Mouse (Mus musculus) hindbrain, embryonic 10.5 days (tissue): ENCODE measurements around the gene Plekha5. TPM values are rescaled to one million over a fixed set of nuclear protein-coding genes. Genes with fewer than 3 reads are reported as not detected.

ENCODE experiments used
- DNase-seq: peaks from one replicate; pipeline ENCODE4 v3.0.0-alpha.2; 2017; ENCODE audit warnings: low spot score
- H3K27ac ChIP-seq: fragments of 300-500 bp; sonication (generic); 2 replicates; pipeline ENCODE4 v1.5.1; 2016; ENCODE audit warnings: mild to moderate bottlenecking, moderate library complexity
- H3K27me3 ChIP-seq: fragments of 300-500 bp; sonication (generic); 2 replicates; pipeline ENCODE4 v1.6.1; 2016; ENCODE audit warnings: mild to moderate bottlenecking; ENCODE audit not compliant: poor library complexity, insufficient read depth, severe bottlenecking
- H3K36me3 ChIP-seq: fragments of 300-500 bp; sonication (generic); 2 replicates; pipeline ENCODE4 v1.6.1; 2016; ENCODE audit warnings: mild to moderate bottlenecking, moderate library complexity
- H3K4me1 ChIP-seq: fragments of 300-500 bp; sonication (generic); replicated peaks from 2 replicates; pipeline ENCODE4 v1.6.1; 2016; ENCODE audit warnings: mild to moderate bottlenecking
- H3K4me3 ChIP-seq: fragments of 300-500 bp; sonication (generic); 2 replicates; pipeline ENCODE4 v1.5.1; 2016; ENCODE audit warnings: mild to moderate bottlenecking, moderate library complexity
- H3K9me3 ChIP-seq: fragments of 300-500 bp; sonication (generic); 2 replicates; pipeline ENCODE4 v1.6.1; 2016; ENCODE audit warnings: mild to moderate bottlenecking, moderate library complexity
- WGBS: fragments of 180-500 bp; shearing (Covaris S2); methylation state at CpG from one replicate; pipeline ENCODE4 v1.1.7; 2016; 5-methylcytosine and 5-hydroxymethylcytosine counted together
- polyA plus RNA-seq: library from polyadenylated mRNA; unstranded; fragments of >200 nt; fragmentation: Nextera tagmentation; extraction: Ambion mirVana; gene quantifications from 2 replicates; pipeline ENCODE4 v1.2.1, GENCODE M21; 2016

Gene Plekha5
- polyA plus RNA-seq: 35.5 and 43.1 TPM in 2 replicates

GRCm38 (mm10) chr6:140423846-140424200 lies at the start of gene Plekha5:
Plekha5 (plus strand) TSS chr6:140424054.
- peaks cover 8% of the 10 kb centered on the region for H3K36me3 ChIP-seq
- DNase-seq: peak; percentile 80
- H3K27ac ChIP-seq: peak within 1 kb of the TSS; percentile 96
- H3K4me3 ChIP-seq: peak within 1 kb of the TSS; percentile 68
- 4% methylated on average over 60 of the region's 65 CpGs for WGBS
- peaks cover 4% of the 10 kb centered on the region; the same call in 1 of the 2 replicates for H3K9me3 ChIP-seq
- peaks cover 24% of the 10 kb centered on the region for H3K4me1 ChIP-seq
- no peaks in the 10 kb centered on the region for H3K27me3 ChIP-seq

DNA sequence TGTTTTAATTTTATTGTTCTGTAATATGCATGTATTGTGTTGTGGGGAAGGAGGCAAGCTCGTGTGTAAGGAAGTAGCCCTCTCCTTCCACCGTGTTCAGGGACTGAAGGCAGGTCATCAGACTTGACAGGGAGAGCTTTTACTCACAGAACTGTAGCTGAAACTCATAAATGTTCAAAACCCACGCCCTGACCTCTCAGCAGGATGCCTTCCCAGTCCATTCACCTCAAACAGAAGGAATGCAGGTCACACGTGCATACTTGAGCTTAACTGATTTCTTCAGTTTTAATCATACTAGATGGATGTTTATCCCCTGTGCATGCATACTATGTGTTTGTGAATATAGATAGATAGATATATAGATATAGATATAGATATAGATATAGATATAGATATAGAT lies 48.2 kb upstream of the Plekha5 start:
- Histone ChIP-seq H3K27me3 (no peaks in the 10 kb centered on the region), H3K4me1 (no peaks in the 10 kb centered on the region; the same call in 1 of the 2 replicates), H3K36me3 (no peaks in the 10 kb centered on the region), H3K27ac (no peak overlapping the region), H3K9me3 (no peaks in the 10 kb centered on the region), H3K4me3 (no peak overlapping the region)
- WGBS: 39% methylated on average over 4 of the region's 4 CpGs
- no peak for DNase-seq

DNA sequence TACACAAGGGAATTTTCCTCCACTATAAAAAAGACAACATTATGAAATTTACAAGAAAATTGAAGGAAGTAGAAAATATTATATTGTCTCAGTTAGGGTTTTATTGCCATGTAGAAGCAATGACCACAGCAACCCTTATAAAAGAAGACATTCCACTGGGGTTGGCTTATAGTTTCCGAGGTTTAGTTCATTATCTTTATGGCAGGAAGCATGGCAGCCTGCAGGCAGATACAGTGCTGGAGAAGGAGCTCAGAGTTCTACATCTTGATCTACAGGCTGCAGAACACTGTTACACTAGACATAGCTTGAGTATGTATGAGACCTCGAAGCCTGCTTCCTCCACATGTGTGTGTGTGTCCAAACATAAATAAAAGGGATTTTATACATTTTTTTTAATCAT lies 43.3 kb upstream of the Plekha5 start:
- no peaks in the 10 kb centered on the region for H3K36me3 ChIP-seq
- H3K27ac ChIP-seq: no peak overlapping the region
- H3K4me3 ChIP-seq: no peak overlapping the region
- no peak for DNase-seq
- no peaks in the 10 kb centered on the region for H3K4me1 ChIP-seq
- no peaks in the 10 kb centered on the region for H3K9me3 ChIP-seq
- 86% methylated on average over 2 of the region's 2 CpGs for WGBS
- H3K27me3 ChIP-seq: no peaks in the 10 kb centered on the region

DNA sequence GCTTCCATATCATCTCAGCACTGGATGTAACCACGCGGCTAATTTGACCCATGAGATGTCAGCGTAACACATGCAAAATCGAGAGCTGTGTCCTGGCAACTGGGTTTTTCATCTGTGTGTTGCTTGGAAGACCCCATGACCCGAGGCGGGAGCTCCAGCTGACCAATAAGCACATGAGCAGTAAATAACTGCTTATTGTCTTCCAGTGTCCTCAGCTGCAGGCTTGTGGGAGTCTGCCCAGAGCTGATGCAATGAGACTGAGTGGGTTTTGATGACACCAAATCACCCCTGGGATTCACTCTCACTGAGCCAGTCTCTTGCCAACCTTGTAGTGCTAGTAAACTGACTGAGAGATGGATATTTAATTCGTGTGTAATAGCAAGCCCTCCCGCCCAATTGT lies 42.7 kb upstream of the Plekha5 start:
- Histone ChIP-seq H3K27ac (no peak overlapping the region), H3K9me3 (no peaks in the 10 kb centered on the region), H3K4me1 (no peaks in the 10 kb centered on the region), H3K27me3 (no peaks in the 10 kb centered on the region), H3K4me3 (no peak overlapping the region), H3K36me3 (no peaks in the 10 kb centered on the region)
- DNase-seq: no peak
- WGBS: 85% methylated on average over 8 of the region's 8 CpGs

DNA sequence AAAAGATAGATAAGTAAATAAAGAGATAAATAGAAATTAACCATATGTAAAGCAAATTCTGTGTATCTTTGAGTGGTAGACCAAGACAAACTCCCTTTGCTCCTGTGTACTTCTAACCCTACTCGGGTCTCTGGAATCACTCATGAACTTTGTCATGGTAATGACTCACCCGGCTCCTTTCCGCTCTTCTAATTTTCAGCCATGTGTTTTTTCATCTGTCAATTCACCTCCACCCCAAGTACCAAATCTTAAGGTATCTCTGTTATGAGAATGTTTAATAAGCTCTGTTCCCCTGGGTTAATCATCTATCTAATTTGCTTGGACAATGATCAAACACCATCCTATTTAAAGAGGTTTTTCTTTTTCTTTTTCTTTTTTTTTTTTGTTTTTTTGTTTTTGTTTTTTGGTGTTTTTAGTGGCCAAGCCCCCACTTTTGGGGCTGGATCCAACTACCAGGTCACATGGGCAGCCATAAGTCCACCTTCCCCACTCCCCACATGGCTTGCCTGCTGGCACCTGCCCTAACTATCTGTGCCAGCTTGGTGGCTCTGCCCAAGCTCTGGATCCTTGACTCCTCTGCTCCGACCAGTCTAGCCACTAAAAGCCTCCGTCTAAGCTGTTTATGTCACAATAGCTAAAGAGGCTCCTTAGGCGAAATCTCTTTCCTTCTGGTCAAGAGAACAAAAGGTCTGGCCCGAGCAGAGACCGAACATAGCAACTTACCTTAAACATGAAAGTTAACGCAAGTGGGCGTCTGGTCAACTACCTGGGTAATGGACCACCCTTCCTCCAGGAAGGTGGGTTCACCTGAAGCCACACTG lies 40.1 kb upstream of the Plekha5 start:
- no peak for DNase-seq
- H3K9me3 ChIP-seq: no peaks in the 10 kb centered on the region
- H3K27ac ChIP-seq: no peak overlapping the region
- H3K27me3 ChIP-seq: no peaks in the 10 kb centered on the region
- H3K4me1 ChIP-seq: no peaks in the 10 kb centered on the region
- WGBS: 88% methylated on average over 10 of the region's 10 CpGs
- no peaks in the 10 kb centered on the region for H3K36me3 ChIP-seq
- no peak overlapping the region for H3K4me3 ChIP-seq

DNA sequence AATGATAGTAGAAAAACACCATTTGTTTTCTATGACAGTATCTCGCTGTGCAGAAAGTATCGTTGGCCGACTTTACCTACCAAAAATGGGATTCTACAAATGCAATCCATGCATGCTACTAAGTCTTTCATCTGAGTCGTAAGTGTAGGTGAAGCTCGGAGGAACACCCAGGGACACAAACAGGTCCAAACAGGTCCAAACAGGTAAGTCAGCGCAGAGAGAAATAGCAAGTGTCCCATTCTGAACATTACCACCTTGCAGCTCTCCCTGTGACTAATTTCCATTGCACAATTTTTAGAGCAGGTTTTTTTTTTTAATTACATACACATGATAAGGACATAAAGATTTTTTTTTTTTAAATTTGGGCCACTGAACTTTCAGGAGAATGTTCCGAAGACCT lies 27.2 kb upstream of the Plekha5 start:
- H3K4me1 ChIP-seq: no peaks in the 10 kb centered on the region
- no peaks in the 10 kb centered on the region for H3K27me3 ChIP-seq
- H3K27ac ChIP-seq: no peak overlapping the region
- H3K9me3 ChIP-seq: no peaks in the 10 kb centered on the region
- H3K4me3 ChIP-seq: no peak overlapping the region
- 95% methylated on average over 7 of the region's 7 CpGs for WGBS
- H3K36me3 ChIP-seq: no peaks in the 10 kb centered on the region
- no peak for DNase-seq

DNA sequence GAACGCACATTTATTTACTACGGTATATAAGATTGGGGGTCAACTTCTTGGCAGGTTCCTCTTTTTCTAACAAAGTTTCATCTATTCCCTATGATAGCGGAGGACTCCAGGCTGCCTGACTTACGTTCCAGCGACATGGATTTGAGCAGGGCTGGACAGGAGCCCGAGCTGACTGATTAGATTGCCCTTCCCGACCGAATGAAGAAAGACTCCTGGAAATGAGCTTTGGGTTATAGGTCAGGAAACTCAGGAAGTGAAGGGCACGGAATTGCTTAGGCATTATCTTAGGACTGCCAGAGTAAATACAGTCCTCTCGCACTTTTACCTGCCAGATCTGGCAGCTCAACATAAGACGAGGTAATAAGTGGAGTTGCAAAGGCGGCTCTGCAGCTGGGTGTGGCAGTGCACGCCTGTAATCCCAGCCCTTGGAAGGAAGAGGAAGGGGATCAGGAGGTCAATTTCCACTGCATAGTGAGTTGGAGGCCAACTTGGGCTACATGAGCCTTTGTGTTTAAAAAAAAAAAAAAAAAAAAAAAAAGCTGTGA lies 21.0 kb upstream of the Plekha5 start:
- Histone ChIP-seq H3K4me1 (no peaks in the 10 kb centered on the region), H3K9me3 (no peaks in the 10 kb centered on the region), H3K4me3 (no peak overlapping the region), H3K27me3 (no peaks in the 10 kb centered on the region), H3K27ac (no peak overlapping the region), H3K36me3 (no peaks in the 10 kb centered on the region)
- no peak for DNase-seq
- 84% methylated on average over 13 of the region's 13 CpGs for WGBS

DNA sequence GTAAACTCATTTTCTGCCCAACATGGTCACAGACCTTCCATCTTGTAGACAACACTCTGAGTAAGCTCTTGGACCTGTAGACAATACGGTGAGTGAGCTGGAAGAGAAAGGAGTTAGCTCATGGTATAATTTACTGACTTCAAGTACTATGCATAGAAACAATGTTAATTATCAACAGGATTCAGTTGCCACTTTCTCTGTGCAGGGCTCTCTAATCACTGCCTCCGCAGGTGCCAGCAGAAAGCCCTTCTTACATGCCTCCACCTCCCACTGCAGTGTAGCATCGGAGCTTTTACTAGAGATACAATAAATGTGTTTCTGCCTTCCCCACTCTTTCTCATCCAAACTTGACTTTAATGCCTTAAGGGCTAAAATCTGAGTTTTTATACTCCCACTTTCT lies 11.9 kb upstream of the Plekha5 start:
- H3K4me1 ChIP-seq: no peaks in the 10 kb centered on the region
- H3K36me3 ChIP-seq: no peaks in the 10 kb centered on the region
- no peaks in the 10 kb centered on the region for H3K27me3 ChIP-seq
- DNase-seq: no peak
- H3K4me3 ChIP-seq: no peak overlapping the region
- 91% methylated on average over 3 of the region's 3 CpGs for WGBS
- H3K27ac ChIP-seq: no peak overlapping the region
- no peaks in the 10 kb centered on the region; the same call in 1 of the 2 replicates for H3K9me3 ChIP-seq

- 8% methylated on average over 29 of the region's 29 CpGs for WGBS
- Histone ChIP-seq H3K4me3 (peak overlapping the region; percentile 68), H3K4me1 (peaks cover 24% of the 10 kb centered on the region), H3K27ac (peak overlapping the region; percentile 96), H3K36me3 (peaks cover 2% of the 10 kb centered on the region; the same call in 1 of the 2 replicates), H3K27me3 (no peaks in the 10 kb centered on the region), H3K9me3 (peaks cover 4% of the 10 kb centered on the region; the same call in 1 of the 2 replicates)
- no peak for DNase-seq
Measured at GRCm38 (mm10) chr6:140423041-140423845, 611 bp upstream of the Plekha5 start.

DNA sequence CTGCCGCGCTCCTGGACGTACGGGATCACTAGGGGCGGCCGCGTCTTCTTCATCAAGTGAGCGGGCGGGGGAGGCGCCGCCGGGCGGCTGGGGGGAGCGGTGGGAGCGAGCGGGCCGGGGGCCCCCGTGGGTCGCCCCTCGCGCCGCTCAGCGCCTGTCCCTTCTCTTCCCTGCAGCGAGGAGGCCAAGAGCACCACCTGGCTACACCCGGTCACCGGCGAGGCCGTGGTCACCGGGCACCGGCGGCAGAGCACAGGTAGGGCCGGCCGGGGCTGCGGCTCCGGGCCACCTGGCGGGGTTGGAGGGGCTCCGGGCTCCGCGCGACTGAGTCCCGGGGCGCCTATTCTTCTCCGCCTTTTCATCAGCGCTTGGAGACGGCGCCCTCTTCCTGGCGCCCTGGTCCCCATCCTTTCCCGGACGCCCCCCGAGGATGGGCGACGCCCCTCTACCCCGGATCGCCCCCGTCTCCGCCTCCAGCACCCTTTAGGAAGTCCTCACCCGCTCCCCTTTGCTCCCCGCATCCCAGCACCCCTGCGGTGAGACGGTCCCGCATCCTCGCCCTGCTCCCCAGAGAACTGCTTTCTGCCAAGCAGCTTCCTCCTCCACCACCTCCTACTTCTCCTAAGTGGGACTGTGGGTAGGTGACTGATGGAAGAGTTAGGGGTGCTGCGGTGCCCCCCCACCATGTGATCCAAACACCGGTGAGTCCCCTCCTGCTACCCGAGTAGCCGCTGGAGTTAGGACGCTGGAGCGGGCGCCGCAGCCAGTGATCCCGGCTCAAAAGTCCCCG lies 542 bp downstream of the Plekha5 start:
- Histone ChIP-seq H3K27ac (peak overlapping the region; percentile 96), H3K4me3 (peak overlapping the region; percentile 68), H3K9me3 (peaks cover 4% of the 10 kb centered on the region; the same call in 1 of the 2 replicates), H3K4me1 (peaks cover 24% of the 10 kb centered on the region), H3K36me3 (peaks cover 13% of the 10 kb centered on the region), H3K27me3 (no peaks in the 10 kb centered on the region)
- WGBS: under 1% methylated on average over 66 of the region's 72 CpGs
- peak; percentile 66 for DNase-seq

GRCm38 (mm10) chr6:140424991-140425361 lies 1.1 kb downstream of the Plekha5 start:
- Histone ChIP-seq H3K4me1 (peaks cover 24% of the 10 kb centered on the region), H3K27ac (peak overlapping the region; percentile 96), H3K27me3 (no peaks in the 10 kb centered on the region), H3K9me3 (no peaks in the 10 kb centered on the region), H3K36me3 (peaks cover 19% of the 10 kb centered on the region), H3K4me3 (peak overlapping the region; percentile 68)
- WGBS: under 1% methylated on average over 17 of the region's 17 CpGs
- no peak for DNase-seq

DNA sequence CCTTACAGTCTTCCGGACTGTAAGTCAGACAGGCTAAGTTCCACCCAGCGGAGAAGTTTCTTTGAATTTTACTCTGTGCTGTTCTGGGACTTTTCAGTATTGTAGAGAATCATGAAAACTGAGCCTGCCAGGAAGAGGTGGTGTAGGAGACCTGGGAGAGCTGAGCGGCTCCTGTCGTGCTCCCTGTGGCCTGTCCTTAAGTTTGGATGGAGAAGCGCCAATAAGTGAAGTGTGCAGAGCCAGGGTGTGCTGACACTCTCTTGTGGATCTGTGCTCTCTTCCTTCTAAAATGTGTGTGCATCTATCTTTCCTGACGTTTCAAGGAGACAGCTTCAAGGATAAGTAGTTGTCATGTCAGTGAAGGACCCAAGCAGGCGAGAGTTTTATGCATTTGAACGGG lies 5.4 kb downstream of the Plekha5 start:
- no peak for DNase-seq
- H3K36me3 ChIP-seq: peaks cover 59% of the 10 kb centered on the region

More for the DNA sequence above, 5.4 kb downstream of the Plekha5 start:
- Histone ChIP-seq H3K27ac (no peak overlapping the region), H3K27me3 (no peaks in the 10 kb centered on the region), H3K9me3 (0 out of 2 replicates have a peak, but pooled peaks cover 2% of the 10 kb centered on the region), H3K4me3 (no peak overlapping the region), H3K4me1 (peaks cover 18% of the 10 kb centered on the region)
- 94% methylated on average over 8 of the region's 8 CpGs for WGBS
